Mouse (Mus musculus): ENCODE results near the gene Rbfox3. TPM values are rescaled to one million over a fixed set of nuclear protein-coding genes. Genes with fewer than 3 reads are reported as not detected.
A peak's percentile ranks its signal among the peaks of the same experiment; 100 is the strongest.

Gene Rbfox3
- polyA plus RNA-seq, 1 experiment from 2014 or later: 12.6 TPM

DNA sequence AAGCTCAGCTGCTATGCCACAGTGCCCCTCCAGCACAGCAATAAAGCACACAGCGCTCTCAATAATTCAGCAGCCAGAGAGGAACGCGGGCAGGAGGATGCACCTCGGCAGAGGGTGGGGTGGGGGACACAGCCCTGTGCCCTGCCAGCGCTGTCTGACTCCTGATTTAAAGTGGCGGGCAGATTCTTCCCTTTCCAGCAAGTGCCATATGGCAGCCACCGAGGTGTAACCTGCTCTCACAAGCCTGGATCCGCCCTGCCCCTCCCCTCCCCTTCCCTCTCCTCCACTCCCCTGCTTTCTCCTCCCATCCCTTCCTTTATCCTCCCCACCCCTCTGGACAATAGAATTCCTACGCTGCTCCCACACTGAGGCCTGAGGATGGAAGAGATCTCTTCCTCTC is 311.2 kb downstream of the Rbfox3 start:
- H3K9me3 ChIP-seq (ENCODE audit: control insufficient read depth, low read length): no peaks in the 10 kb centered on the region
- ATAC-seq (ENCODE audit: low FRiP score) (no peak), DNase-seq (ENCODE audit: low spot score) (peak; percentile 14)
- H3K36me3 ChIP-seq (ENCODE audit: control insufficient read depth, insufficient read depth, low read length): no peaks in the 10 kb centered on the region
- H3K4me3 ChIP-seq (ENCODE audit: low read depth, low read length): no peak overlapping the region
- no peak overlapping the region for H3K9ac ChIP-seq (ENCODE audit: low read depth, low read length)
- WGBS: 3% methylated on average over 8 of the region's 9 CpGs
- peaks cover 4% of the 10 kb centered on the region for H3K4me1 ChIP-seq (replicated peaks; ENCODE audit: control insufficient read depth, insufficient read depth, low read length)
- no peak overlapping the region for H3K27ac ChIP-seq (ENCODE audit: low read depth, low read length)
- no peak overlapping the region for H3K4me2 ChIP-seq (replicated peaks; ENCODE audit: low read depth, low read length)
- no peaks in the 10 kb centered on the region for H3K27me3 ChIP-seq (ENCODE audit: control insufficient read depth, insufficient read depth, low read length)

DNA sequence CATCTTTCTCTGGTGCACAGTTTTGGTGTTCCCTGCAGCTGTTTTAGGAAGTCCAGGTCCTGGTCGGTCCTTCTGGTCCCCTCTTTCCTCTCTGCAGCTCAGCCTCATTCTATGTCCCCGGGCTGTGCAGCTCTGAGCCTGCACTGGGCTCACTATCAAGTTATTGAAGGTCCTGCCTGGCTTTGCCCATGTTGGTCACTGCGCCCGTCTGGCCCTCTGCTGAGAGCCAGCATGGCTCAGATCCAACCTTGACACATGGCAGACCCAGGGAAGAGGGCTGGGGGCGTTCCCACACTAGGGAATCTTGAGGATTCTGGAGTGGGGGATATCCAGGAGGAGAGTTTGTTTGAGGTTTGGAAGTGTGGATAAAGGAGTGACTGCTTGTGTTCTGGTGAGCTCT is 312.7 kb downstream of the Rbfox3 start:
- H3K4me1 ChIP-seq (replicated peaks; ENCODE audit: control insufficient read depth, insufficient read depth, low read length): peaks cover 4% of the 10 kb centered on the region
- DNase-seq (ENCODE audit: low spot score): no peak
- WGBS: 76% methylated on average over 5 of the region's 5 CpGs

DNA sequence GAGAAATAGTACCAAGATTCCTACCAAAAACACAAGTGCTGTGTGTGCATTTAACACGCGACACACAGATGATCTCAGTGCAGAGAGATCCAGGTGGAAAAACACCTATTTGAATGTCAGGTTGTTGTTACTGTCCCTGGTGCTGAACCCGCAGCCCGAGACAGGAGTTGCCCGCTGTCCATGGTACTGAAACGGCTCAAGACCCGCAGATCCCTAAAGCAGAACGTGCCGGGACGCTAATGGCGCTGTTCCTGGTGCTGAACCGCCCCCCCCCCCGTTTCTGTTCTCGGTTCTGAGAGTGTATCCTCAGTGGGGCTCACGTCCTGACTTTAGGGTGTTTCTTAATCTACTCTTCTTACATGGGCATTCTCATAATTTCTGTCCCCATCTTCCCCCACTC is 326.6 kb downstream of the Rbfox3 start:
- Histone ChIP-seq H3K4me2 (replicated peaks; ENCODE audit: low read depth, low read length) (no peak overlapping the region), H3K27ac (ENCODE audit: low read depth, low read length) (no peak overlapping the region), H3K9me3 (ENCODE audit: control insufficient read depth, low read length) (no peaks in the 10 kb centered on the region), H3K4me3 (ENCODE audit: low read depth, low read length) (no peak overlapping the region), H3K9ac (ENCODE audit: low read depth, low read length) (no peak overlapping the region), H3K36me3 (ENCODE audit: control insufficient read depth, insufficient read depth, low read length) (no peaks in the 10 kb centered on the region), H3K27me3 (ENCODE audit: control insufficient read depth, insufficient read depth, low read length) (no peaks in the 10 kb centered on the region), H3K4me1 (replicated peaks; ENCODE audit: control insufficient read depth, insufficient read depth, low read length) (no peaks in the 10 kb centered on the region)
- ATAC-seq (ENCODE audit: low FRiP score): no peak
- 5% methylated on average over 15 of the region's 15 CpGs for WGBS
- DNase-seq (ENCODE audit: low spot score): peak; percentile 88

More for the DNA sequence above, 312.7 kb downstream of the Rbfox3 start:
- ATAC-seq (ENCODE audit: low FRiP score): no peak
- Histone ChIP-seq H3K27me3 (ENCODE audit: control insufficient read depth, insufficient read depth, low read length) (no peaks in the 10 kb centered on the region), H3K36me3 (ENCODE audit: control insufficient read depth, insufficient read depth, low read length) (no peaks in the 10 kb centered on the region), H3K27ac (ENCODE audit: low read depth, low read length) (no peak overlapping the region), H3K9me3 (ENCODE audit: control insufficient read depth, low read length) (no peaks in the 10 kb centered on the region), H3K4me3 (ENCODE audit: low read depth, low read length) (no peak overlapping the region), H3K9ac (ENCODE audit: low read depth, low read length) (no peak overlapping the region), H3K4me2 (replicated peaks; ENCODE audit: low read depth, low read length) (no peak overlapping the region)

DNA sequence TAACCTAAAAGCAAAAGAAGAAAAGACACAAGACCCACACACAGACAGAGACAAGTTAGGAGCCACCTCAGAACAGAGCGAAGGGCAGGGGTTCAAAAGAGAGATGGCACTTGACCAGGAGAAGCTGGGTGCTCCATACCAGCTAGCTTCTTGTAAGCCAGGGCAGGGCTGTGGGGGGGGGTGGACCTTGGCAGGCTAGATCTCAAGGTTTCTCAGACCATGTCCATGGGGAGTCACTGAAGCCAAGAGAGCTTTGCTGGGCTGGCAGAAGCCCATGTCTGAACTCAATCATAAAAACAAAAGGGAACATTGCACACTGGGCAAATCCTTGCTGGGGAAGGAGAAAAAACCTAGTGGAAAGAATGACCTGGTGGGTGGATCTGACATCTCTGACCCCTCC is 327.4 kb downstream of the Rbfox3 start:
- no peak for ATAC-seq (ENCODE audit: low FRiP score)
- H3K27me3 ChIP-seq (ENCODE audit: control insufficient read depth, insufficient read depth, low read length): no peaks in the 10 kb centered on the region
- H3K4me1 ChIP-seq (replicated peaks; ENCODE audit: control insufficient read depth, insufficient read depth, low read length): no peaks in the 10 kb centered on the region
- 94% methylated on average over 1 of the region's 1 CpGs for WGBS
- H3K4me2 ChIP-seq (replicated peaks; ENCODE audit: low read depth, low read length): no peak overlapping the region
- no peak overlapping the region for H3K27ac ChIP-seq (ENCODE audit: low read depth, low read length)
- no peaks in the 10 kb centered on the region for H3K9me3 ChIP-seq (ENCODE audit: control insufficient read depth, low read length)
- no peaks in the 10 kb centered on the region for H3K36me3 ChIP-seq (ENCODE audit: control insufficient read depth, insufficient read depth, low read length)
- DNase-seq (ENCODE audit: low spot score): no peak
- no peak overlapping the region for H3K4me3 ChIP-seq (ENCODE audit: low read depth, low read length)
- no peak overlapping the region for H3K9ac ChIP-seq (ENCODE audit: low read depth, low read length)

DNA sequence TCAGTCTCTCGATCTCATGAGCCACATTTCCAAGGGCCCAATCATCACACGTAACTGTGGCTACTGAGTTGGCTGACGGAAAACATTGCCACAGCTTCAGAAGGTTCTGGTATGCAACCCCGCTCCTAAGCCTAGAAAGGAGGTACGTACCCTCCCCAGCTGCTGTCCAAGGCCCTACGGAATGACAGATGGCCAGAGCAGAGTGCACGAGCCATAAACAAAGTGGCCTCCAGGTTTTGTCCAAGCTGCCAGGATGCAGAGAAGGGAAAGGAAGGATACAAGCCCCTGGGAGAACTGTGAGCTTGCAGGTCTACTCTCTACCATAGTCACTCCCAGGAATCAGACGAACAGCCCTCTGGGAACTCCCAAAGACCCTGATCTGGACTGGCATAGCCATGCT is 327.8 kb downstream of the Rbfox3 start:
- 82% methylated on average over 8 of the region's 8 CpGs for WGBS

DNA sequence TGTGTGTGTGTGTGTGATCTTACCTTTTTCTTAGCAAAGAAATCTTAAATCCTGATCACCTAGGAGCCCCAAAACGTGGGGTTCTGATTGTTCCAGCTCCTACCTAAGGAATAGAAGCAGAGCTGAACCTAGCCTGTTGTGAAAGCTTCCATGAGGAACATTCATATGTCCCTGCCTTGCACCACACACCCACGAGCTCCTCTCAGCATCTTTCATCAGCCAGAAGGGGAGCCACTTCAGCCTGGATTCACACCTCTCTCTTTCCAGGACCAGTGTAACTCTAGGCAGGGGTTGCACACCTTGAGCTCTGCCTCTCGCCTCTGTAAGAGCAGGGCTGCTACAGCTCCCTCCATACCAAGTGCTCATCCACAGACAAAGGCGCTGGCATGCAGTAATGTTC is 330.4 kb downstream of the Rbfox3 start:
- DNase-seq (ENCODE audit: low spot score): no peak
- Histone ChIP-seq H3K4me3 (ENCODE audit: low read depth, low read length) (no peak overlapping the region), H3K27ac (ENCODE audit: low read depth, low read length) (no peak overlapping the region), H3K9ac (ENCODE audit: low read depth, low read length) (no peak overlapping the region), H3K4me1 (replicated peaks; ENCODE audit: control insufficient read depth, insufficient read depth, low read length) (no peaks in the 10 kb centered on the region), H3K27me3 (ENCODE audit: control insufficient read depth, insufficient read depth, low read length) (no peaks in the 10 kb centered on the region), H3K9me3 (ENCODE audit: control insufficient read depth, low read length) (no peaks in the 10 kb centered on the region), H3K36me3 (ENCODE audit: control insufficient read depth, insufficient read depth, low read length) (no peaks in the 10 kb centered on the region), H3K4me2 (replicated peaks; ENCODE audit: low read depth, low read length) (no peak overlapping the region)
- 47% methylated on average over 4 of the region's 4 CpGs for WGBS
- no peak for ATAC-seq (ENCODE audit: low FRiP score)

More for the DNA sequence above, 327.8 kb downstream of the Rbfox3 start:
- H3K36me3 ChIP-seq (ENCODE audit: control insufficient read depth, insufficient read depth, low read length): no peaks in the 10 kb centered on the region
- H3K4me1 ChIP-seq (replicated peaks; ENCODE audit: control insufficient read depth, insufficient read depth, low read length): no peaks in the 10 kb centered on the region
- H3K9me3 ChIP-seq (ENCODE audit: control insufficient read depth, low read length): no peaks in the 10 kb centered on the region
- H3K27me3 ChIP-seq (ENCODE audit: control insufficient read depth, insufficient read depth, low read length): no peaks in the 10 kb centered on the region
- ATAC-seq (ENCODE audit: low FRiP score) (no peak), DNase-seq (ENCODE audit: low spot score) (no peak)
- H3K9ac ChIP-seq (ENCODE audit: low read depth, low read length): no peak overlapping the region
- H3K4me3 ChIP-seq (ENCODE audit: low read depth, low read length): no peak overlapping the region
- no peak overlapping the region for H3K4me2 ChIP-seq (replicated peaks; ENCODE audit: low read depth, low read length)
- H3K27ac ChIP-seq (ENCODE audit: low read depth, low read length): no peak overlapping the region

DNA sequence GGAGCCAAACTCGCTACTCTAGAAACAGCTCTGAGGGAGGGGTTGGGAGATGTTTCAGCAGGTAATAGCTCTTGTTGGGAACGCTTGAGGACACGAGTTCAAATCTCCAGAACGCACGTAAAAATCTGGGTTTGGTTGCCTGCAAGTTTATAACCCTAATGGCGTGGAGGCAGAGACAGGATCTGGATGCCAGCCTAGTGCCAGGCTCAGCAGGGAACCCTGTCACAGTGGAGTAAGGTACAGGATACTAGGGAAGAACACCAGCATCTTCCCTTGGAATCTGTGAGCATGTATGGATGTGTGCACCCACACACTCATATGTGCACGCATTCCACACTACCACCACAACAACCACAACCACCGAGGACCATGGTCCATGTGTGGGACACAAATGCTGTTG is 331.8 kb downstream of the Rbfox3 start:
- Histone ChIP-seq H3K4me3 (ENCODE audit: low read depth, low read length) (no peak overlapping the region), H3K27me3 (ENCODE audit: control insufficient read depth, insufficient read depth, low read length) (no peaks in the 10 kb centered on the region), H3K36me3 (ENCODE audit: control insufficient read depth, insufficient read depth, low read length) (no peaks in the 10 kb centered on the region), H3K9me3 (ENCODE audit: control insufficient read depth, low read length) (no peaks in the 10 kb centered on the region), H3K4me1 (replicated peaks; ENCODE audit: control insufficient read depth, insufficient read depth, low read length) (no peaks in the 10 kb centered on the region), H3K4me2 (replicated peaks; ENCODE audit: low read depth, low read length) (no peak overlapping the region), H3K9ac (ENCODE audit: low read depth, low read length) (no peak overlapping the region), H3K27ac (ENCODE audit: low read depth, low read length) (no peak overlapping the region)
- DNase-seq (ENCODE audit: low spot score): no peak
- ATAC-seq (ENCODE audit: low FRiP score): no peak
- WGBS: 84% methylated on average over 8 of the region's 8 CpGs

DNA sequence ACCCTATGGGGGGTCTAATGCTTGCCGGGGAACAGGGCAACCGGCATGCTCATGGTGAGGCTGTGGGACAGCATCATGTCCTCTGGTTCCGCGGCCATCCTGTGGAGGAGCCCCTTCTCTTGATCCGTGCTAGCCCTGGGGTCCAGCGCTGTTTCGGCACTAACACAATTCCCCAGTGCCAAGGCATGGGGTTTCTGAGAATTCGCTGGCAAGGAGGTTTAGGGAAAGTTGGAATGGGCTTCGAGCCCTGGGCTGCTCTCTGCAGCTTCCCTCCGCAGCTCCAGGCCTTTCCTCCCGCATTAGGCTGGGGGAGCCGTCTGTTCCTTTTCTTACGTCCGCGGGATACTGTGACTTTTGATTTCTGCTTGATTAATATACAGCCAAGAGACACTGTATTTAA is 334.1 kb downstream of the Rbfox3 start:
- ATAC-seq (ENCODE audit: low FRiP score) (no peak), DNase-seq (ENCODE audit: low spot score) (no peak)
- no peak overlapping the region for H3K4me3 ChIP-seq (ENCODE audit: low read depth, low read length)
- no peak overlapping the region for H3K4me2 ChIP-seq (replicated peaks; ENCODE audit: low read depth, low read length)
- H3K4me1 ChIP-seq (replicated peaks; ENCODE audit: control insufficient read depth, insufficient read depth, low read length): no peaks in the 10 kb centered on the region; the same call in 1 of the 2 replicates
- H3K27me3 ChIP-seq (ENCODE audit: control insufficient read depth, insufficient read depth, low read length): peaks cover 5% of the 10 kb centered on the region
- 67% methylated on average over 15 of the region's 15 CpGs for WGBS
- H3K27ac ChIP-seq (ENCODE audit: low read depth, low read length): no peak overlapping the region
- no peaks in the 10 kb centered on the region for H3K9me3 ChIP-seq (ENCODE audit: control insufficient read depth, low read length)
- no peaks in the 10 kb centered on the region for H3K36me3 ChIP-seq (ENCODE audit: control insufficient read depth, insufficient read depth, low read length)
- no peak overlapping the region for H3K9ac ChIP-seq (ENCODE audit: low read depth, low read length)

DNA sequence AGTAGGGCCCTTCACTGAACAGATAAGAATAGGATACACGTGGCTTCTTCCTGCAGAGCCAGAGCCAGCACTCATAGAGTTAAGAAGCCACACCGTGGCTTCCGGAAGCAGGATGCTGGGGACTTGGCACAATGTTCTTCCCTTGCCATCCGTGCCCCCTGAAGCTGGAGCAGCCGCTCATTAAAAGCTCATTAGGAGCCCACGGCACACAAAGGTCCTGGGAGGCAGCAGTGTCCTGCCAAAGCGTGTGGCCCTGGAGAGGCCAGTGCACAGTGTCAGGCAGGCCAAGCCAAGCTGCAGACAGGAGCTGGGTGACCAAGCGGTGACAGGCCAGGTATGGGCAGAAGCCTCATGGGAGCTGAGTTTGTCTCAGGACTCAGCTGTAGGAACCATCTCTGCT is 334.8 kb downstream of the Rbfox3 start:
- Histone ChIP-seq H3K4me3 (ENCODE audit: low read depth, low read length) (no peak overlapping the region), H3K9me3 (ENCODE audit: control insufficient read depth, low read length) (no peaks in the 10 kb centered on the region), H3K36me3 (ENCODE audit: control insufficient read depth, insufficient read depth, low read length) (no peaks in the 10 kb centered on the region), H3K4me2 (replicated peaks; ENCODE audit: low read depth, low read length) (no peak overlapping the region), H3K27ac (ENCODE audit: low read depth, low read length) (no peak overlapping the region), H3K9ac (ENCODE audit: low read depth, low read length) (no peak overlapping the region), H3K4me1 (replicated peaks; ENCODE audit: control insufficient read depth, insufficient read depth, low read length) (no peaks in the 10 kb centered on the region; the same call in 1 of the 2 replicates), H3K27me3 (ENCODE audit: control insufficient read depth, insufficient read depth, low read length) (peaks cover 11% of the 10 kb centered on the region)
- 63% methylated on average over 8 of the region's 8 CpGs for WGBS
- ATAC-seq (ENCODE audit: low FRiP score) (no peak), DNase-seq (ENCODE audit: low spot score) (no peak)

Data from hindbrain, embryonic 11.5 days (tissue).